ENCODE assay signal across 8 mouse cellular contexts in genomic region chr2:59772261-59772683, GRCm38 (mm10).
DNase-seq lines count a peak whose midpoint lies in the region.
"Had no signal": no experiment of that assay in that cellular context is flagged by ENCODE, and none has a peak within 500 bp of the region (broad histone marks: within the 10 kb centered on the region; RNA-seq: fewer than 3 reads in every experiment).

No protein-coding gene starts in this region.

- DNase-seq in adipocyte (ENCODE audit: low spot score): peak; percentile 16
- DNase-seq in adrenal gland, postnatal 36 days: peak; percentile 75 to 77
- peak; percentile 26 for DNase-seq in heart, postnatal 4 days
- DNase-seq in mesoderm, embryonic 11.5 days (ENCODE audit: low read depth, low spot score): peak; percentile 68
- DNase-seq in gastrocnemius, adult 18-20 months (ENCODE audit: low spot score): no peak
- no peak for DNase-seq in urinary bladder, postnatal 14 days (ENCODE audit: low spot score)
- DNase-seq in layer of hippocampus, postnatal 36 days: no peak
- DNase-seq: thymus, adult 18-20 months had no signal

Comparison
In these comparisons a context has a peak if more than half of its experiments do, and no peak if none do; other contexts are left out.
1. DNase-seq: peak in adipocyte (single experiment), adrenal gland, postnatal 36 days (2 of 2), heart, postnatal 4 days (single experiment) and mesoderm, embryonic 11.5 days (single experiment); none in gastrocnemius, adult 18-20 months (single experiment), urinary bladder, postnatal 14 days (single experiment) and layer of hippocampus, postnatal 36 days (0 of 2).